Mouse (Mus musculus) macrophage (primary cell): ENCODE results near the gene Mrnip. TPM values are rescaled to one million over a fixed set of nuclear protein-coding genes. Genes with fewer than 3 reads are reported as not detected.

Experiments
- H3K27ac ChIP-seq: fragments of 350-480 bp; formaldehyde crosslinking; 2 replicates; pipeline ENCODE4 v1.9.0; 2021
- H3K36me3 ChIP-seq: fragments of 350-480 bp; formaldehyde crosslinking; 2 replicates; pipeline ENCODE4 v1.9.0; 2021; ENCODE audit errors: inconsistent target
- H3K4me3 ChIP-seq: fragments of 350-480 bp; formaldehyde crosslinking; 2 replicates; pipeline ENCODE4 v1.9.0; 2021; ENCODE audit errors: inconsistent target
- H3K79me2 ChIP-seq: fragments of 350-480 bp; formaldehyde crosslinking; 2 replicates; pipeline ENCODE4 v1.9.0; 2021; ENCODE audit errors: inconsistent target
- WGBS: methylation state at CpG from one replicate; pipeline ENCODE4 v1.1.7; 2026; ENCODE audit warnings: inconsistent platforms; ENCODE audit not compliant: missing documents; 5-methylcytosine and 5-hydroxymethylcytosine counted together
- polyA plus RNA-seq: library from polyadenylated mRNA; stranded (reverse); fragments of 250-400 nt; gene quantifications from 3 replicates; pipeline ENCODE4 v1.2.4, GENCODE M21; 2018; ENCODE audit warnings: inconsistent platforms

The Mrnip gene
- polyA plus RNA-seq, 1 experiment from 2014 or later, result 4.9 TPM

DNA sequence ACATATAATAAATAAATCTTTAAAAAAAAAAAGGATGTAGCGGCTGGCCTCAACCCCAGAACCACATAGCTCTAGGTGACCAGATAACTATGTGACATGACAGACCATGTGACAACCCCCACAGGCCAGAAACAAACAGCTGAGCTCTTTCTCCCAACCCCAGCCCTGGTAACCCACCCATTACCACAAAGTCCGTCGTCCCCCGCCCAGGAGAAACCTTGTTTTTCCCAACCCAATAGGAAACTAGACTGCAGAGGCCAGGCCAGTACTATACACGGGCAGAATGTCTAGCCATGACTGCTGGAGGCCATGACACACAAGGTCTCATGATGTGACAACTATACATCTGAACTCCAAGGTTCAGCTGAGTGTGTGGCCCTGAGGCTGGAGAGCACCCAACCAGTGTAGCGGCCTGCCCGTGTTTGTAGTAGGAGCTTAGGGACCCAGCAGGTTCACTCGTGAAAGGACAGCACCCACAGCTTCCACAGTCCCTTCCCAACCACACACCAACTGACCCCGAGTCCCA lies 29.1 kb downstream of the Mrnip start:
- peaks cover 92% of the 10 kb centered on the region for H3K36me3 ChIP-seq
- no peak overlapping the region for H3K27ac ChIP-seq
- H3K79me2 ChIP-seq, result peaks cover 50% of the 10 kb centered on the region
- no peak overlapping the region for H3K4me3 ChIP-seq
- 94% methylated on average over 9 of the region's 9 CpGs for WGBS

DNA sequence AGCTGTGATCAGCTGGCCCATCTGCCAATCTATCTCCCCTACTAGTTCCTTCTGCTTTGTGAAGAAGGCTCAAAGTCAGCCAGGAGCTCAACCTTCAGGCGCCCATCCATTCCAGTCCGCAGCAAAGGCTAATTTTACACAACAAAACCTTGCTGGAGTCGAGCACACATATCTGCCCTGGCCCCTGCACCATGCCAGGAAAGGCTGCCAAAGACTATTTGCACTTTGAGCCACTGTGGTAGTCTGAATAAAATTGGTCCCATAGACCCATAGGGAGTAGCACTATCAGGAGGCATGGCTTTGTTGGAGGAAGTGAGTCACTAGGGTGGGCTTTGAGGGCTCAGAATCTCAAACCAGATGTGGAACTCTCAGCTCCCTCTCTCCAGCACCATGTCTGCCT lies 31.2 kb downstream of the Mrnip start:
- WGBS, result 93% methylated on average over 3 of the region's 3 CpGs
- Histone ChIP-seq H3K4me3 (no peak overlapping the region), H3K27ac (no peak overlapping the region), H3K79me2 (peaks cover 71% of the 10 kb centered on the region), H3K36me3 (peaks cover 77% of the 10 kb centered on the region)

DNA sequence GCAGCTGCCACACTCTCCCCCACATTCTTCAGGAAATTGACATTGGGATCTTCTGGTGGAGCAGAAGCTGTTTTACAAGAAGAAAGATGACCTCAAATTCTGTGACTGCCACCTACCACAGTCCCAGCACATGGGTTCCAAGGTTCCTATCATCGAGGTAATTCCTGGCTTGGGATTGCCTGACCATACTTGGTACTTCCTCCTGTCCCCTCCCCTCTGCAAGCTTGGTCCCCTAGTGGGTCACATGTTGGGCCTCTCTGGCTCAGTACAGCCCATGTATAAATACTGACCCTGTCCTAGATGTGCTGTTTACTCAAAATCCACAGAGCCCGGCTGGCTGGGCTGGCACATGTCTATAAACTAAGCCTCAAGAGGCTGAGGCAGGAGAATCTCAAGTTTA lies 31.8 kb downstream of the Mrnip start:
- Histone ChIP-seq H3K4me3 (no peak overlapping the region), H3K27ac (no peak overlapping the region), H3K36me3 (peaks cover 71% of the 10 kb centered on the region), H3K79me2 (peaks cover 77% of the 10 kb centered on the region)
- 100% methylated on average over 2 of the region's 2 CpGs for WGBS

DNA sequence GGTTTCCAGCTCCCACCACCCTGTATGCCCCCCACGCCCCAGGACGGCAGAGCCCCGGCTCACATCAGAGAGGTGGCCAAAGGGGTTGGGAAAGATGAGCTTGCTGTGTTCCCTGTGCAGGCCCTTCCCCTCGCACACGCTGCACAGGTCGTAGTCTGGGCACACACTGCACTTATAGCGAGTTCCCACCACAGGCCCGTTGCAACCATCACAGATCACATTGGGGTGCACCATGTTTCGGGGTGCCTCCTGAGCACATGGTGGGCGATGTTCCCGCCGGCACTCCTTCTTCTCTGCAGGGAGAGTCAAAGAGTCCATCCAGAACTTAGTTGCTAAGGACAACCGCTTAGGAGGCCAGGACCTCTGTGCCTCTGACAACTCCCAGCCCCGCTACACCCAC lies 33.1 kb downstream of the Mrnip start:
- peaks cover 58% of the 10 kb centered on the region for H3K36me3 ChIP-seq
- peaks cover 82% of the 10 kb centered on the region for H3K79me2 ChIP-seq
- H3K27ac ChIP-seq, result no peak overlapping the region
- WGBS, result 94% methylated on average over 14 of the region's 14 CpGs
- H3K4me3 ChIP-seq, result no peak overlapping the region

DNA sequence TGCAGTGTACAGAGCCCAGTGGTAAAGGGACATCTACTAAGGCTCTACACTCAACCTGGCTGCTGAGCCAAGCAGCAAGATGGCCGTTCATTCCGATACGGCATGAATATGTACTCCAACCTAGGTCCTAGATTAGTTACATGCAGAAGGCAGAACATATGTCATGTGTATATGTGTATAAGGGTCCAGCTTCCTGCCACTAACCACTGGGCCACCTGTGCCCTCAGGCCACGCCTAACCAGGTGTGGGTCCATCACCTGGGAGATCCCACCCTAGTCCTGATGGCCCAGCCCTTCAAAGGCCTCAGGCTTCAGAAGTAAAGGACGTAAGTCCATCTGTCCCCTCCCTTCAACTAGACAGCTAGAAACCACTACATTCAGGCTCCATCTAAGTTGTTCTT lies 33.8 kb downstream of the Mrnip start:
- H3K36me3 ChIP-seq, result peaks cover 51% of the 10 kb centered on the region
- H3K27ac ChIP-seq, result no peak overlapping the region
- H3K79me2 ChIP-seq, result peaks cover 82% of the 10 kb centered on the region
- H3K4me3 ChIP-seq, result peak overlapping the region; percentile 82; the same call in 1 of the 2 replicates
- 90% methylated on average over 5 of the region's 5 CpGs for WGBS

DNA sequence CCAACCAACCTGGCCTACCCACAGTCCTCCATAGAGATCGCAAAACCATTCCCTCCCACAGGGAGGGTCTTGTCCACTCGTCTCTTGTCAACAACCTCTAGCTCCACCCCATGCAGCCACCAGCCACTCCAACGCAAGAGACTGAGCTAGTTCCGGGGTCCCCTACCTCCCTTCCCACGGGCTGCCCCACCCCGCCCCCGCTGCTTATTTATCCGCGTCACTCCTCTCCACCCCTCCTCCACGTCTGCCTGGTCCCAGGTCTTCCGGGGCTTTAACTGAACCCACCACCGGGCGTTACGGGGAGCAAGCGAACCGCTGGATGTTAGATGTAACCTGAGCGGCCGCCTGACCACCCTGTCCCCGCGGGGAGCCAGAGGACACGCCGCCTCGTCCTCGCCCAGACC lies 35.9 kb downstream of the Mrnip start:
- peaks cover 32% of the 10 kb centered on the region for H3K36me3 ChIP-seq
- H3K27ac ChIP-seq, result peak overlapping the region; percentile 99
- 1% methylated on average over 23 of the region's 24 CpGs for WGBS
- H3K79me2 ChIP-seq, result peaks cover 64% of the 10 kb centered on the region
- H3K4me3 ChIP-seq, result peak overlapping the region; percentile 82

DNA sequence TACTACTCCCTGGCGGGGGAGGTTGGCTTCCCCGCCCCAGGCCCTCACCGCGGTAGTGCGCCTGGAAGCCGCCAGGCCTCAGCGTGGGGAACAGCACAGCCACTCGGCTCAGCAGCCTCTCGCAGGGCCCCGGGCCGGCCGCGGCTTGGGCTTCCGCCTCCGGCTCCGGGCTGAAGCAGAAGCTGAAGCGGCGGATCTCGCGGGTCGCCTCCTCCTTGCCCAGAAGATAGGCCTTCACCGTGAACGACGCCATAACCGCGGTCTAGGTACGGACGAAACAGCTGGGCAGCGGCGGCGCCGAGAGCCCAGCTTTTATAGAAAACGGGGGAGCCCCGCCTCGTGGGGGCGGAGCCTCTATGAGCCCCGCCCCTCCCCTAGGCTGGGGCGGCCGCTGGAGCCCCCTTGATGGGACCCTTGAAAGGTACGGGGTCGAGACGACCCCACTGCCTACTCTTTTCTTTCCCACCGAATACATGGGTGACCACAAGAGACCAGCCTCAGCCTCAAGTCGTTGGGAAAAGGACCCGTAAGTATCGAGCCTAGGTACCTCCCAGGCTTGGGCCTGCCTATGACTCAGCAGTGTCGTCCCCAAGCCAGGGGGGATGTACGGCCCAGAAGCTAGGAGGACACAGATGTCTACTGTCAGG lies 36.4 kb downstream of the Mrnip start, which contains the start of the genes Sqstm1 and Mgat4b:
Sqstm1 (minus strand) TSS at position 323 of the 647 bp plus-strand sequence.
Mgat4b (plus strand) TSS at position 386 of the 647 bp plus-strand sequence.
- peaks cover 26% of the 10 kb centered on the region for H3K36me3 ChIP-seq
- peaks cover 59% of the 10 kb centered on the region for H3K79me2 ChIP-seq
- H3K4me3 ChIP-seq, result peak within 1 kb of the TSS; percentile 82
- WGBS, result 1% methylated on average over 44 of the region's 48 CpGs
- peak within 1 kb of the TSS; percentile 99 for H3K27ac ChIP-seq

DNA sequence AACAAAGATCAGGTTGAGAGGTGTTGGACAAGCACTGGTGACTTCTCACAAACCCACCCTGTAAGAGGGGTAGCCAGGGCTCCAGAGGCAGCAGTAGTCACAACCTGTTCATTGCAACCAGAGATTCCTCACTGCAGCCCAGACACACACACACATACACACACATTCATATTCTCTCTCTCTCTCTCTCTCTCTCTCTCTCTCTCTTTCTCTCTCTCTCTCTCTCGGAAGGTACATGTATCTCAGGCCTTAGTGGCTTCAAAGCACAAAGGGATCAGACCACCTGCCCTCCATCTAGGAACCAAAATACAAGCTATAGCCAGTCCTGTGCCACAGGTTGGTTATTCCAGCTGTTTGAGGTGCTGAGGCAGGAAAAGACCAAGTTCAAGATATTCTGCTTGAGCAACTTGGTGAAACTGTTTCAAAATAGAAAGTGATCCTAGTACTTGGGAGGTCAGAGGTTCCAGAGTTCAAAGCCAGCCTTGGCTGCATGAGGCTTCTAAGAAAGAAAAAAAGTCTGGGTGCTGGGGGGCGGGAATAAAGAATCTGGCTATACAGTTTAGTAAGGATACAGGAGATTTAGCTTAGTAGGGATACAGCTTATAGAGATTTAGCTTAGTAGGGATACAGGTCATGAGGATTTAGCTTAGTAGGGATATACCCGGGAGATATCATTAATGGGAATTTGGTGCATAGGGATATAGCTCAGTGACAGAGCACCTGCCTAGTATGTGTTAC lies 37.2 kb downstream of the Mrnip start:
- H3K27ac ChIP-seq, result peak overlapping the region; percentile 99
- peaks cover 50% of the 10 kb centered on the region for H3K79me2 ChIP-seq
- H3K4me3 ChIP-seq, result peak overlapping the region; percentile 82; the same call in 1 of the 2 replicates
- WGBS, result 86% methylated on average over 3 of the region's 3 CpGs
- H3K36me3 ChIP-seq, result peaks cover 18% of the 10 kb centered on the region

DNA sequence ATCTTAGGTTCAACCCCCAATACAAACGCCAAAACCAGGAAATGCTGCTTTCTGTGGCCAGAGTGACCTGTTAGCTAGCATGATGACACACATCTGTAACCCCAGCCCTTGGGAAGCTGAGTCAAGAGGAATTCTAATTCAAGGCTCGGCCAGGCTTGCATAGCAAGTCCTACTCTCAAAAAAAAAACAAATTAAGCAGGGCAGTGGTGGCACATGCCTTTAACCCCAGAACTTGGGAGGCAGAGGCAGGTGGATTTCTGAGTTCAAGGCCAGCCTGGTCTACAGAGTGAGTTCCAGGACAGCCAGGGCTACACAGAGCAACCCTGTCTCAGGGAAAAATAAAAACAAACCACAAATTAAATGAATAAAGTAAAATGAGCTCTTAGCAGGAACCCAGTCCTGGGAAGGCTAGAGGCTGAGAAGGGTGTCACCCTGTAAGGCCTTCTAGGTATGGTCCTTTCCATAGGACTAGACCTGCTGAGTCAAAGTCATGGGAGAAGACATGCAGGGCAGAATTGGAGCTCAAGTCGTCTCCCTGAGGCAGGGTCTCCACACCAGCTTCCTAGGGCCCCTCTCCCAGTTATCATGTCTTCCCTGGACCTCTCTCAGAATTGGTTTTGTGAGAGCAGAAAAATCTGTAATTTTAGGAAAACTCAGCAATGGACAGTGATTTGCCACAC lies 38.0 kb downstream of the Mrnip start:
- H3K36me3 ChIP-seq, result peaks cover 11% of the 10 kb centered on the region
- H3K27ac ChIP-seq, result peak overlapping the region; percentile 99
- WGBS, result 34% methylated on average over 3 of the region's 3 CpGs
- peaks cover 43% of the 10 kb centered on the region for H3K79me2 ChIP-seq
- H3K4me3 ChIP-seq, result no peak overlapping the region

DNA sequence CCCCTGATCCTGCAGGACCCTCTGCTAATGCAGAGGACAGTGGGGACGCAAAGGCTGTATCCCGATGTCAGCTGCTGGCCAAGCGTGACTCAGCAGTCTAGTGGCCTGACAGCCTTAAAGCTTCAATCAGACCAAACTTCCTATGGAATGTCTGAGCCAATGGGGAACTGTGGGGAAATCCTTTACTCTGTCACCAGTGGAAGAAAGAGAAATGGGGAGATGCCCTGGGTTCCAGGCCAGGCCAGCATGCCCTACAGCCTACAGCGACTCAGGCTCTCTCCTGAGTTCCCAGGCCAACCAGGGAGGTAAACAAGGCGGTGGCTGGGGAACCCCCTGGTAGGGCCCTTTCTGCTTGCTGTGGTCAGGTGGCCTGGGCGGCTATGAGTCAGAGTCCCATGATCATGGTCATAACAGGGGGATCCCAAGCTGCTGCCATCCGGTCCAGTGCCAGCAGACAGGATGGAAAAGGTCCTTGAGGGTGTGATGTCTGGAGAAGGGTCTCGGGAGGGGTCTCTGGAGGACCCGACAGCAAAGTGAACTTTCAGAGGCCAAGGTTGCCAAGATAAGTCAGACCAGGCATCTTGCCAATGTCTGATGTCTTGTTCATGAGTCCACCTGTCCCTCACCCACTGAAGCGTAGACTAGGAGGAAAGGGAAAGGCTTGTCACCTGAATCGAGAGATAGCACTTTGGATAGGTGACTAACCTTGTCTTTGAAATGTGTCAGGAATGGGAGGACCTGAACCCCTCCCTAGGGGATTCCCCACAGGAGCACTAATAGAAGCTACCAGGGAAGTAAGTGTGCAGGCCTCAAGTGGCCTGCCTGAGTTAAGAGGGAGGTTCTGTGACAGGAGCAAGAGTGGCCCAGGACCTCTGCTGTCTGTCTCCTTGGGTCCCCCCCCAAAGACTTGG lies 38.9 kb downstream of the Mrnip start:
- Histone ChIP-seq H3K79me2 (peaks cover 42% of the 10 kb centered on the region), H3K4me3 (no peak overlapping the region), H3K36me3 (peaks cover 2% of the 10 kb centered on the region; the same call in 1 of the 2 replicates), H3K27ac (peak overlapping the region; percentile 99)
- WGBS, result 31% methylated on average over 11 of the region's 11 CpGs

DNA sequence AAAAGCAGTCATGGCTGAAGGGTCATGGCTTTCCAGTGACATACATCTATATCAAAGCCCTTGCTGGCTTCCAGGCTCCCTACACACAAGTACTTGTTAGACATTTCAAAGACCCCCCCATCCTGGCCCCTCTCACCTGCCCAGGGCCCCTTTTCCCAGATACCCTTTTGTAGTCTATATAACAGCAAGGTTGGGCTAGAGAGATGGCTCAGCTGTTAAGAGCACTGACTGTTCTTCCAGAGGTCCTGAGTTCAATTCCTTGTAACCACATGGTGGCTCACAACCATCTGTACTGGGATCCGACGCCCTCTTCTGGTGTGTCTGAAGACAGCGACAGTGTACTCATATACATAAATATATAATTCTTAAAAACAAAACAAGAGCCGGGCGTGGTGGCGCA lies 40.4 kb downstream of the Mrnip start:
- no peaks in the 10 kb centered on the region for H3K36me3 ChIP-seq
- peak overlapping the region; percentile 99 for H3K27ac ChIP-seq
- WGBS, result 100% methylated on average over 6 of the region's 6 CpGs
- peaks cover 42% of the 10 kb centered on the region for H3K79me2 ChIP-seq
- H3K4me3 ChIP-seq, result no peak overlapping the region

DNA sequence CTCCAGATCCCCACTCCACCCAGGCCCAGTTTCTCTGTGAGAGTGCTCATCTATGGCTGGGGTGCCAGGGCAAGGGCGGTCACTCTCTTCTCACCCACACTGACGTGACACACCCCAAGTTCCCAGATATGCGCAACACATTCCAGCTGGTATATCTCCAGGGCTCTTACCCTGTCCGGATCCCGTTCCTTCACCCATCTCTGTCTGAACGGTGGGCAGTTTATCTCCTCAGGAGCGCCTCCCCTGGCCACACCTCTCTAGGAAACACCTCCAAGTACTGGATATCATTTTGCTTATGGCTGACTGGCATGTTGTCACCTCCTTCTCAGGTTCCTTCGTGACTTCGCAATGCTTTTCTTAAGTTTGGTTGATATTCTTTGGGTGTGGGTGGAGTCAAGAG lies 41.4 kb downstream of the Mrnip start:
- 92% methylated on average over 9 of the region's 9 CpGs for WGBS
- H3K79me2 ChIP-seq, result peaks cover 41% of the 10 kb centered on the region
- no peaks in the 10 kb centered on the region for H3K36me3 ChIP-seq
- H3K27ac ChIP-seq, result no peak overlapping the region
- no peak overlapping the region for H3K4me3 ChIP-seq

DNA sequence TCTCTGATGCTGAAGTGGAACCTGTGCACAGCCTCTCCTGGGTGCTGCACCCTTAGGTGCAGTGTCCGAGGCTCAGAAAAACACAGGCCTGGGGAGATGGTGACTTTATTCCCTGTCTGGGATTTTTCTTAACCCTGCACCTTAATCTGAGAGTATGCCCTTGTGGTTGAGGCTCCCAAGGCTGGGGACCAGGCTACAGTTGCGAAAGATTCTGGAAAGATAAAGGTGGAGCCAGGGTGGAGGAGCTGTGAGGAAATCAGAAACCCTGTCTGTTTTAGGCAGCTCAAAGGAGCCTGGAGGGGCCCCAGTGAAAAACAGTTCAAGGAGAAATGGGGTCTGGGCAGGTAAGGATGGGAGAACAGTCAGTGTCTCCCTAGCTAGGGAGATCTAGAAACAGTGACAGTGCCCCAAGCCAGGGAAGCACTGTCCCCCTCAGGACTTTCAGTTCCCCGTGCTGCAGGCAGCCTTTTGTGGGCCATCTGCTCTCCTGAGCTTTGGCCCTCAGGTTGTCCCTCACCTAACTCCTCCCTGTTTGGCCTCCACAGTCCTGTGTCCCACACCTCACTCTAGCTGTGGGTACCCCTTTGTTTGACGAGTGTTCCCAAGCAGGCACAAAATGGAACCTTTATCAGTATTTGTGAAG lies 42.6 kb downstream of the Mrnip start:
- 75% methylated on average over 3 of the region's 4 CpGs for WGBS
- Histone ChIP-seq H3K4me3 (no peak overlapping the region), H3K27ac (no peak overlapping the region)

More for the DNA sequence above, 42.6 kb downstream of the Mrnip start:
- H3K36me3 ChIP-seq, result no peaks in the 10 kb centered on the region
- peaks cover 45% of the 10 kb centered on the region for H3K79me2 ChIP-seq
